Mouse (Mus musculus) CH12.LX (cell line): Measurements from ENCODE around the gene Tstd1. TPM values are rescaled to one million over a fixed set of nuclear protein-coding genes. Genes with fewer than 3 reads are reported as not detected.

Experiments used
- DNase-seq: peaks from one replicate; pipeline ENCODE4 v3.0.0-alpha.2; 2013; ENCODE audit errors: extremely low read depth
- H3K27ac ChIP-seq: 2 replicates; pipeline ENCODE4 v1.5.1; 2012; ENCODE audit warnings: low read depth, mild to moderate bottlenecking, control low read depth, moderate library complexity; ENCODE audit not compliant: insufficient read depth
- H3K27me3 ChIP-seq: replicated peaks from 2 replicates; pipeline ENCODE3; 2012; ENCODE audit warnings: inconsistent platforms
- H3K36me3 ChIP-seq, 2 experiments: replicated peaks in 1 of 2; 2 replicates each; pipeline versions ENCODE3 to v1.6.1; 2012; ENCODE audit warnings: inconsistent platforms in 1 of 2, low read length in 1 of 2, mild to moderate bottlenecking in 1 of 2, mixed read lengths in 1 of 2, moderate library complexity in 1 of 2; ENCODE audit not compliant: control insufficient read depth in 1 of 2, insufficient read depth in 1 of 2
- H3K4me1 ChIP-seq, 2 experiments: 2 replicates each; pipeline ENCODE4 v1.6.1; 2012; ENCODE audit warnings: inconsistent platforms in 1 of 2, moderate library complexity in 1 of 2; ENCODE audit not compliant: insufficient read depth in 2 of 2, control insufficient read depth in 1 of 2
- H3K4me2 ChIP-seq: 2 replicates; pipeline ENCODE4 v1.6.1; 2012; ENCODE audit warnings: low read depth, mild to moderate bottlenecking, control low read depth; ENCODE audit not compliant: poor library complexity, insufficient read depth, severe bottlenecking
- H3K4me3 ChIP-seq, 3 experiments: fragments of 150-350 bp in 1 of 3; sonication (generic) in 1 of 3; replicated peaks in 1 of 3; 2 replicates each; pipeline versions ENCODE3 to v1.5.1; 2011 to 2012; ENCODE audit warnings: low read depth in 2 of 3, low read length in 2 of 3, mild to moderate bottlenecking in 2 of 3, moderate library complexity in 2 of 3, control low read depth in 1 of 3, improper control_type of control experiment in 1 of 3, inconsistent platforms in 1 of 3, mixed read lengths in 1 of 3; ENCODE audit not compliant: poor library complexity in 1 of 3
- H3K79me2 ChIP-seq: replicated peaks from 2 replicates; pipeline ENCODE4 v1.6.1; 2012; ENCODE audit warnings: mild to moderate bottlenecking, moderate library complexity; ENCODE audit not compliant: control insufficient read depth, poor library complexity, insufficient read depth, severe bottlenecking; ENCODE audit errors: extremely low read depth
- H3K9ac ChIP-seq: 2 replicates; pipeline ENCODE4 v1.6.1; 2012; ENCODE audit warnings: low read depth, mild to moderate bottlenecking, control low read depth, moderate library complexity; ENCODE audit not compliant: insufficient read depth
- H3K9me3 ChIP-seq: replicated peaks from 2 replicates; pipeline ENCODE3; 2012; ENCODE audit warnings: low read length, inconsistent platforms, mixed read lengths
- CHD1 ChIP-seq: IDR thresholded peaks from 2 replicates; pipeline ENCODE4 v1.6.1; 2012; ENCODE audit warnings: low read depth, low read length, improper control_type of control experiment, inconsistent platforms
- E2F4 ChIP-seq: IDR thresholded peaks from 2 replicates; pipeline ENCODE4 v1.6.1; 2011; ENCODE audit warnings: low read depth, low read length, improper control_type of control experiment; ENCODE audit not compliant: insufficient replicate concordance
- EP300 ChIP-seq: IDR thresholded peaks from 2 replicates; pipeline ENCODE4 v1.6.1; 2011; ENCODE audit warnings: low read length, improper control_type of control experiment
- GABPA ChIP-seq: IDR thresholded peaks from 2 replicates; pipeline ENCODE4 v1.6.1; 2012; ENCODE audit warnings: low read depth, low read length, improper control_type of control experiment, inconsistent platforms; ENCODE audit not compliant: insufficient replicate concordance
- IRF4 ChIP-seq: IDR thresholded peaks from 2 replicates; pipeline ENCODE4 v1.6.1; 2014; ENCODE audit warnings: low read depth, mild to moderate bottlenecking, inconsistent platforms, low read length, improper control_type of control experiment
- KAT2A ChIP-seq: IDR thresholded peaks from 2 replicates; pipeline ENCODE4 v1.6.1; 2012; ENCODE audit warnings: low read length, improper control_type of control experiment, inconsistent platforms; ENCODE audit not compliant: insufficient replicate concordance
- MAFK ChIP-seq: IDR thresholded peaks from 2 replicates; pipeline ENCODE4 v1.6.1; 2011; ENCODE audit warnings: low read length, improper control_type of control experiment; ENCODE audit not compliant: insufficient replicate concordance
- MAZ ChIP-seq: IDR thresholded peaks from 2 replicates; pipeline ENCODE4 v1.6.1; 2012; ENCODE audit warnings: low read depth, mild to moderate bottlenecking, inconsistent platforms, low read length, improper control_type of control experiment, moderate library complexity
- MEF2A ChIP-seq: IDR thresholded peaks from 2 replicates; pipeline ENCODE4 v1.6.1; 2014; ENCODE audit warnings: low read depth, mild to moderate bottlenecking, inconsistent platforms, low read length, improper control_type of control experiment, borderline replicate concordance
- NELFE ChIP-seq: IDR thresholded peaks from 2 replicates; pipeline ENCODE4 v1.6.1; 2011; ENCODE audit warnings: low read depth, low read length, improper control_type of control experiment
- NRF1 ChIP-seq: IDR thresholded peaks from 2 replicates; pipeline ENCODE4 v1.6.1; 2014; ENCODE audit warnings: low read depth, mild to moderate bottlenecking, inconsistent platforms, low read length, improper control_type of control experiment, moderate library complexity
- PAX5 ChIP-seq: IDR thresholded peaks from 2 replicates; pipeline ENCODE4 v1.6.1; 2012; ENCODE audit warnings: low read length, inconsistent platforms, mixed read lengths
- RCOR1 ChIP-seq: conservative IDR thresholded peaks from 2 replicates; pipeline ENCODE4 v1.6.1; 2012; ENCODE audit warnings: low read depth, mild to moderate bottlenecking, inconsistent platforms, low read length, improper control_type of control experiment
- SIN3A ChIP-seq: IDR thresholded peaks from 2 replicates; pipeline ENCODE4 v1.6.1; 2012; ENCODE audit warnings: low read length, improper control_type of control experiment, inconsistent platforms
- TBP ChIP-seq: conservative IDR thresholded peaks from 2 replicates; pipeline ENCODE4 v1.6.1; 2011; ENCODE audit warnings: low read depth, low read length, improper control_type of control experiment
- USF1 ChIP-seq: IDR thresholded peaks from 2 replicates; pipeline ENCODE4 v1.6.1; 2014; ENCODE audit warnings: low read depth, mild to moderate bottlenecking, inconsistent platforms, low read length, improper control_type of control experiment
- USF2 ChIP-seq: conservative IDR thresholded peaks from 2 replicates; pipeline ENCODE4 v1.6.1; 2011; ENCODE audit warnings: low read depth, low read length, improper control_type of control experiment
- ZC3H11A ChIP-seq: IDR thresholded peaks from 2 replicates; pipeline ENCODE4 v1.6.1; 2012; ENCODE audit warnings: low read depth, mild to moderate bottlenecking, inconsistent platforms, low read length, improper control_type of control experiment
- ZKSCAN1 ChIP-seq: IDR thresholded peaks from 2 replicates; pipeline ENCODE4 v1.6.1; 2012; ENCODE audit warnings: low read depth, inconsistent platforms, low read length, improper control_type of control experiment, borderline replicate concordance
- dilution Hi-C: fragments of 300-500 bp; cut with MboI; formaldehyde crosslinking; loops from 2 replicates; pipeline ENCODE4 v1.14.3; 2020; ENCODE audit warnings: low sequenced_read_pairs; ENCODE audit not compliant: extremely low pct_unique_long_range_greater_than_20kb, extremely low pct_ligation_motif_present
- in situ Hi-C: fragments of 300-500 bp; cut with MboI; formaldehyde crosslinking; loops from 3 replicates; pipeline ENCODE4 v1.14.3; 2019; ENCODE audit warnings: low sequenced_read_pairs, low pct_ligation_motif_present, low pct_unique_long_range_greater_than_20kb, mixed read lengths
- polyA plus RNA-seq: library from polyadenylated mRNA; unstranded; fragments of >175 nt; gene quantifications from 2 replicates; pipeline ENCODE4 v1.2.1, GENCODE M21; 2012; ENCODE audit warnings: low read depth; ENCODE audit not compliant: insufficient read length
- total RNA-seq, 2 experiments: library from RNA; depleted of rRNA; stranded (reverse); fragments of 300-350 nt in 1 of 2; fragments of >200 nt in 1 of 2; gene quantifications; 2 replicates each; pipeline ENCODE4 v1.2.3; 2012 to 2014

Gene Tstd1
- total and polyA plus RNA-seq, 3 experiments, result 1.4 to 3.5 (median 2.5) TPM

DNA sequence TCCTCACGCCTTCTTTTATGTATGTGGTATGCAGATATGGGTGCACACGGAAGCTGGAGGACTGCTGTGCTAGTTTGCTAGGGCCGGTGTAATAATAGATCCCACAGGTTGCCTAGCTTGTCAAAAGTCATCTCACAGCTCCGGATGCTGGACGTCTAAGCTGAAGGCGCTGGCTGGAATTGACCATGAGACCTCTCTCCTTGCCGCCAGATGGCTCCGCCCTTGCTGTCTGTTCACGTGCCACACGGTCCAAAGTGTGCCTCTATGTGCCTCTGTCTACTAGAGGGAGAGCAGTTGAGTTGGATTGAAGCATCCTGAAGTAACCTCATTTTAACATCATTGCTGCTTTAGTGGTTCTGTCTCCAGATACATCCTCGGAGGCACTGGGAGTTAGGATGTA, 31.4 kb downstream of the Tstd1 start:
- H3K4me2 ChIP-seq, result no peak overlapping the region
- in situ Hi-C loops (no loop called here), dilution Hi-C loops (no loop called here)
- H3K9me3 ChIP-seq, result peaks cover 2% of the 10 kb centered on the region
- H3K4me1 ChIP-seq, result peaks cover 7 to 25% of the 10 kb centered on the region in 2 experiments
- DNase-seq, result no peak
- H3K36me3 ChIP-seq, result no peaks in the 10 kb centered on the region
- TF ChIP-seq ZKSCAN1 (no peak), MEF2A (no peak), SIN3A (no peak), RCOR1 (no peak), USF1 (no peak), CHD1 (no peak), GABPA (no peak), KAT2A (no peak), IRF4 (no peak), MAZ (no peak), NELFE (no peak), E2F4 (no peak), NRF1 (no peak), MAFK (no peak)
- H3K4me3 ChIP-seq, result no peak overlapping the region
- H3K27me3 ChIP-seq, result no peaks in the 10 kb centered on the region
- no peak overlapping the region for H3K27ac ChIP-seq
- no peaks in the 10 kb centered on the region for H3K79me2 ChIP-seq
- H3K9ac ChIP-seq, result no peak overlapping the region

DNA sequence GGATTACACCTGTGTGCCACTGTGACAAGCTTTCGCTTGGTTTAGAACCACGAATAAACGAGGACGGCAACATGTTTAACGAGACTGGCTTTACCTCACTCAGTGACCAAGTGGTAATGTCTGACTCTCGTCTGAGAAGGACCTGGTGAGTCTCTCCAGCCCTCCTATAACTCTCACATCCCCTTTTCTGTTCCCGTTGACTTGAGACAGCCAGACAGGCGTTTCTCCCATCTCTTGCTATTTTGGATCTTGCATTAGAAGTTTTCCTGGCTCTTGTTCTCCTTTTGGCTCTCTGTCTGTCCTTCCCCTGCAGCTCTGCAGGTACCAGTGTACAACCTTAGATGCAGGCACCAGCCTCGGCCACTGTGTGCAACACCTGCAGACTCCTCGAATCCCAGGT, 32.3 kb downstream of the Tstd1 start:
- Histone ChIP-seq H3K9ac (no peak overlapping the region), H3K27ac (no peak overlapping the region), H3K27me3 (no peaks in the 10 kb centered on the region), H3K36me3 (no peaks in the 10 kb centered on the region), H3K79me2 (no peaks in the 10 kb centered on the region), H3K4me2 (peak overlapping the region; percentile 55), H3K9me3 (peaks cover 2% of the 10 kb centered on the region), H3K4me3 (no peak overlapping the region), H3K4me1 (peaks cover 7 to 26% of the 10 kb centered on the region in 2 experiments)
- in situ Hi-C loops (no loop called here), dilution Hi-C loops (no loop called here)
- no peak for TF ChIP-seq TBP
- TF ChIP-seq E2F4, result no peak
- TF ChIP-seq MAFK, result no peak
- no peak for TF ChIP-seq PAX5
- TF ChIP-seq ZC3H11A, result no peak
- no peak for TF ChIP-seq USF2
- TF ChIP-seq EP300, result peak; percentile 88
- peak; percentile 90 for TF ChIP-seq IRF4
- TF ChIP-seq ZKSCAN1, result no peak
- TF ChIP-seq MEF2A, result peak; percentile 67
- no peak for DNase-seq
